Mouse (Mus musculus) 416B (cell line): ENCODE data around the gene 1700012A03Rik.

ENCODE experiments used
- DNase-seq: peaks from one replicate; pipeline ENCODE4 v3.0.0; 2011; ENCODE audit warnings: low read depth

The 1700012A03Rik gene

GRCm38 (mm10) chr6:32093312-32093711 is 43.3 kb downstream of the 1700012A03Rik start:
- DNase-seq: no peak

- no peak for DNase-seq
These were observed 55.7 kb downstream of the 1700012A03Rik start for GRCm38 (mm10) chr6:32105547-32106275.
